Mouse (Mus musculus): ENCODE results near the gene Slc43a3.

- TF ChIP-seq TAL1 (IDR thresholded peaks at IDR 0.05; ENCODE audit: low read length) (no peak), EP300 (IDR thresholded peaks at IDR 0.05; ENCODE audit: low read depth in 1 of 2, low read length in 2 of 2) (no peak), CTCF (IDR thresholded peaks at IDR 0.05 in 2 of 3, conservative IDR thresholded peaks at IDR 0.05 in 1 of 3; ENCODE audit: control insufficient read depth in 1 of 3, insufficient read depth in 1 of 3, low read depth in 2 of 3, low read length in 3 of 3, poor library complexity in 1 of 3, severe bottlenecking in 1 of 3) (no peak), HCFC1 (IDR thresholded peaks at IDR 0.05; ENCODE audit: low read depth, low read length) (no peak), ZMIZ1 (IDR thresholded peaks at IDR 0.05; ENCODE audit: low read depth, low read length) (no peak), MAX (IDR thresholded peaks at IDR 0.05; ENCODE audit: low read length) (no peak), TBP (IDR thresholded peaks at IDR 0.05; ENCODE audit: low read depth, low read length) (no peak), POLR2A (IDR thresholded peaks at IDR 0.05; ENCODE audit: control insufficient read depth in 1 of 2, insufficient read depth in 1 of 2, low read depth in 1 of 2, low read length in 2 of 2, poor library complexity in 1 of 2) (no peak), MEF2A (IDR thresholded peaks at IDR 0.05; ENCODE audit: extremely low read depth, insufficient replicate concordance, low read depth, low read length, poor library complexity, severe bottlenecking) (no peak), JUND (IDR thresholded peaks at IDR 0.05; ENCODE audit: low read depth, low read length) (no peak), NELFE (IDR thresholded peaks at IDR 0.05; ENCODE audit: low read depth, low read length) (no peak)
These were observed 1.8 kb upstream of the Slc43a3 start for GRCm38 (mm10) chr2:84934649-84935007.
